Mouse (Mus musculus) kidney, adult 2 months (tissue): ENCODE measurements around the gene Gm2001.
"Not testable (repeated sequence)": the region's sequence is repeated elsewhere in the genome, so short reads cannot be mapped to it uniquely, and the experiment has no call there.

ENCODE experiments used
- CTCF ChIP-seq: fragments of 200-500 bp; conservative IDR thresholded peaks from 2 replicates; pipeline ENCODE4 v1.5.1; 2011; ENCODE audit warnings: low read depth, mild to moderate bottlenecking, control low read depth, low read length, moderate library complexity, mixed read lengths; ENCODE audit not compliant: insufficient read depth, insufficient read length
- POLR2A ChIP-seq: fragments of 200-500 bp; IDR thresholded peaks from one replicate; pipeline ENCODE4 v1.6.1; 2011; ENCODE audit warnings: low read depth, low read length, control low read depth

GRCm38 (mm10) chr12:87816277-87816676, 25.9 kb downstream of the Gm2001 start, which contains the start of gene BB287469:
- TF ChIP-seq CTCF, POLR2A: not testable (repeated sequence)
